Mouse (Mus musculus) NIH3T3 (cell line): ENCODE measurements at regions not wholly inside any gene's neighbourhood (a gene's known extent, or its start where the extent isn't known, plus 50 kb on each side); places are given as distances from the start of the nearest gene placed in this dataset.

Experiments
- DNase-seq: peaks from one replicate; pipeline ENCODE4 v3.0.0-alpha.2; 2012; ENCODE audit warnings: low read depth

DNA sequence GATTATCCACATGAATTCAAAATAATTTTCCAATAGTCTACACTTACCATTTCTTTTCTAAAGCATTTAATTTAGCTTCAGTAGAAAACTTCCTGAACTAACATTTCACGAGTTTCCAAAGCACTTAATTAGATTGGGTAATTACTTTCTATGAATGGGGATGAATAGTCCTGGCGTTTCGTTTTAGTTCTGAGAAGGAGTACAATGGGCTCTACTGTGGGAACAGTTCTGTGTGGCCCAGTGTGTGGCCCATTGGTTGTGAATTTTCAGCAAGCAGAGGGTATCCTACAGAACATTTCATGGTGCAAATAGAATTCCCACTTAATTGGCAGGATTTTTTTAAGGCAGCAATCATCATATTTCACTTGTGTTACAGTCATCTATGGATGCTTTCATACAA, 95.5 kb downstream of the 1700017N19Rik start:
- DNase-seq = no peak

DNA sequence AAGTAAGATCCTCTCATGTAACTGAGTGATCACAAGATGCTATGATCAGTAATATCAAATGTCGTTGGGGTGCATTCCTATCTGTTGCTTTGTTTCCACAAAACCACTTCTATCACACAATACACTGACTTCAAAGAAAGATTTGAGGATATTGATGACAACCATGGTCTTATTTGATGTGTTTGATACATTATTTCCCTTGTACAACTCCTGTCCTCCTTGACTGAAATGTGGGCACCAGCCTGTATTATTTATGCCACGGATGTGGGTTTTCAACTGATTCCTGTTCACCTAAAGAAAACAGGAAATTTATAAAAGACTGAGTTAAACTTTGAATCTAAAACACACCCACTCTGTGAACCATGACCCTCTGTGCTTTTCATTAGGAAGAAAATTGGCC, 105.7 kb downstream of the 1700017N19Rik start:
- no peak for DNase-seq

DNA sequence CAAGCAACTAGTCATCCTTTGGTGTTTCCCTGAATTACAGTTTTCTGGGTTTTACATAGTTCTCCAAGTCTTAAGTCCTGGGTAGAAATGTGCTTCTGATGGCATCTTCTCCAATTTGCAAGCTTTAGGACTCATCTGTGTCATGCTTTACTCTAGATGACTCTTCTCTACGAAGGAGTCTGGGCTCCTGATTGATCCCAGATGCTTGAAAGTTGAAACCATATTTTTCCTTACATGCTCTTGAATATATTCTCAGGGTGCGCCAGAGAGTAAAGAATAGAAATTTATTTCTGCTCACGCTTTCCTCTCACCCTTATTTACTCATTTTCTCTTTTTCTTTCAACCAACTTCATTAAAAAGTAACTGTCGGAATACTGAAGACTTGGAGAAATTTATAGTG, 108.9 kb downstream of the 1700017N19Rik start:
- no peak for DNase-seq

DNA sequence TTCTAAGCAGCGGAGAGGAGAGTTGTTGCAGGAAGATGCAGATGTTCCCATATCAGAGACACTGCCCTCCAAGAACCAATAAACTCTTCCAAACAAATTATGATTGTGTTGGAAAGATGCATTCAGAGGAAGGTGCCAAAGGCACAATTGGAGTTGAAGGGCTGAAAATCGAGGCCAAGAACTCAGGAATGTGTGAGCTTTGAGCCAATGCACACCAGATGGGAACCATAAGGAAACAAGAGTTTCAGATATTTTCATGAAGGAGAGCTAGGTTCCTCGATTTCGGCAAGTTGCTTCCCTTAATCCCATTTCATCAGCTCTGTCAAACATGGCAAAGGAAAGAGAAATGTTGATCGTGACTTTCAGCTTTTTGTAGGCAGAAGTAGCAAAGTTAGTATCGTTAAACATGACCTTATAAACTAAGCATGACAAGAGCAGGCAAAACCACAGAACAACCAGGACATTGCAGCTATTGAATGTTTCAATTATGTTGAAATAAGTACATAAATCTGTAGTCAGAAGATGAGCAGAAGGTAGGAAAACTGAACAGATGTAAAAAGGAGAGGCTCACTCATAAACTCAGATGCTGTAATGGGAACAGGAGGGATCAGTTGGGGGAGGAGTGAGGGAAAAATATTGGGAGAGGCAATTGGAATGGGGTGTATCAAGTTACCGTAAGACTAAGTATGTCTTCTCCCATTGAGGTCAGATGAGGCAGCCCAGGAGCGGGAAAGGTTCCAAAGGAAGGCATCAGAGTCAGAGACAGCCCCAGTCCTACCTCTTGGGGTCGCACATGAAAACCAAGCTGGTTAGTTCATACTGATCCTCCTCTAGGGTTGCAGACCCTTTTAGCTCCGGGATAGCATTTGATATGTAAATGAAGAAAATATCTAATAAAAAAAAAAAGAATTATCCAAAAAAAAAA, 110.3 kb downstream of the 1700017N19Rik start:
- DNase-seq = no peak

DNA sequence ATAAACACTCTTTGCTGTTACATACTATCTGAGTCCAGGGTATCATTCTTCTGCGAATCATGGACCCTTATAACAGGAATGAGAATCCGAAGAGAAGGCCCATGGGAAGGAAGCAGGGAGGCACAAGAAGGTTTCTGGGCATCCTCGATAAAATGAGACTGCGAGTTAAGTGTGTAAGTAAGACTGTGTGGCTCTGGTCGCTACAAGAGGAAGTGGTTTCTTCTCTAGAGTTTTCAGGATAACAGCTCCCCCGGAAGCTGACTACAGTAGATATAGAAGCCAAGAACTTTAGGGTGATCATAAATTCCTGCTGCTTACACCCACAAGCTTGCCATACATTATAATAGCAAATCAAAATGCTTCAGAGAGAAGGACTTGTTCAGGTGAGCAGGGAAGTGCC, 111.7 kb downstream of the 1700017N19Rik start:
- no peak for DNase-seq

DNA sequence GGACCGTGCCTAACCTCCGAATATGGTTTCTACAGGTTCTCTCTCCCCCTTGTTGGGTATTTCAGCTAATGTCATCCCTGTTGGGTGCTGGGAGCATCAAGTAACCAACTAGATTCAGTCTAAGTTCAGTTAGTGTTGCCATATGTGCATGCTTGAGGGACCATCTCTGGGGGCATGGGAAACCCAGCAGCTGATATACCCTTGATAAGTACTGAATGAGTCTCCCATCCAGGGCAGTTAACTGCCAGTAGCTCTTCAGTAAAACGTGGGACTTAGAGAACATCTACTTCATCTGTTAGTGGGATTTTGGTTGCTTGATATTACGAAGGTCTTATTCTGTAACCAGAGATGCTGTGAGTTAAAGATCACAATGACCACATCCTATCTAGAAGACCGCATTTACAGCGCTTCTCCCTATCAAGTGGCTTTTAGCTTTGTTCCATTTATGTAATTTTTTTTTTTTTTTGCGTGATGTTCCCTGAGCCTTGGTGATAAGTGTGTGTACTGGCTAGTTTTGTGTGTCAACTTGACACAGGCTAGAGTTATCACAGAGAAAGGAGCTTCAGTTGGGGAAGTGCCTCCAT, 125.9 kb downstream of the 1700017N19Rik start:
- DNase-seq = no peak

DNA sequence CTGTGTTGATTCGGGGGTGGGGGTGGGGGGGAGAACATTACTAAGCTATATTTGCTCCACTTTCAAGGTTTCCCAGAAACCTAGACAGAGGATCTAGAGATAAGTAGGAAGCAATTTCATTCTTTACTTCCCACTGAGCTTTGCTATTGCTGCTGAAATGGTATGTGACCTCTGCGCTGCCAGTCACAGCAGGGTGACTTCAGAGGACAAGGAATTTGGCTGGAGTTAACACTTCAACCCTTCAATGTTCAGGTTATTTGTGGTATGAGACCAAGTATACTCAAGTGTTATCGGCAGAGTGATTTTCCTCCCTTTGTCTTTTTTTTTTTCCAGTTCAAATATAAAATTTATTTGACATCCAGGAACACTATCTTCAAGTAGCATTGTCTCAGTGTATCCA, 128.3 kb downstream of the 1700017N19Rik start:
- DNase-seq = no peak

DNA sequence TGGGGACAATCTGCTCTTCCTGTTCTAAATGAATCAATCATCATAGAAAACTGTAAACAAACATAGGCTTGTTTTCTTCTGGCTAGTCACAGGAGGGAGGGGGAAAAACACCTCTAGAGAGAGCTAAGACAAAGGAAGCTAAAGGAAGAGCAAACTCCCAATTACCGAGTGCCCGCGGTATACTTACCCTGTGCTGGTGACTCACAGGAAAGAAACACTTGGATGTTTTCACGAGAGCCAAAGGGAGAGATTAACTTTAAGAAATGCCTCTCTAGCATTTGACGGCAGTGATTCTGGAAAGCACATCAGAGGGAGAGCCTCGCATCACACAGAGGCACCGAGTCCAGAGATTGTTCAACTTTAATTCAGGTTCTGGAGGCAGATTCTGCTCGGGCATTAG, 151.0 kb downstream of the 1700017N19Rik start:
- no peak for DNase-seq

DNA sequence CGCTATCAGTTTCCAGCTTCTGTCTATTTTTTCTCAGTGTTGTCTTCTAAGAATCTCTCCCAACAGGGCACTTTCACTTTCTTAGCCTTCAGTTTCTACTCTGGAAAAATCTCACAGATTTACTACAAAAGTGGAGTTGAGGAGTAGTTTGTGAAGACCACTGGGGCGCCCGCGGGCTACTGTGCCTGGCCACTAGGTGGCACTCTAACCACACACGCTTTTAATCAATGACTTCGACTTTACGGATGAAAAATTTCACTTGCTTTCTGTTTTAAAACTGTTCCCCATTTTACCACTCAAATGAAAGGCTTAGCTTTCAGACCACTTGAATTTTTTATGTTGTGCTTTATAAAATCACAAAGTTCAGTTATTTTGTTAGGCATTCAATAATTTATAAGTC, 151.8 kb downstream of the 1700017N19Rik start:
- peak; percentile 77 for DNase-seq

DNA sequence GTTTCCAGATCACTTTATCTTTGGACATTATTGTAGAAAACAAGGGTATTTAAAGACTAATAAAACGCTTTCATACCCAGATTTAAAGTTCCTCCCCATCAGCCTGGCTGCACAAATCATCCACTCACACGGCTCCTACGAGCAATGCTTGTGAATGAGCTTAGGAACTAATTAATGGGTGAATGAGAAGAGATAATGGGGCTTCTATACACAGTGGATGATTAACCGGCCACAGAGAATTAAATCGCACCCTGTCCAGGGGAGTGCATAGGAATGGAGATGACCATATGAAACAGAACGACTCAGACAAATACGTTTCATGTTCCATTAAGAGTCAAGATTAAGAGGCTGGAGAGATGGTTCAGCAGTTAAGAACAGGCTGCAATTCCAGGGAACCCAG, 155.9 kb downstream of the 1700017N19Rik start:
- no peak for DNase-seq

DNA sequence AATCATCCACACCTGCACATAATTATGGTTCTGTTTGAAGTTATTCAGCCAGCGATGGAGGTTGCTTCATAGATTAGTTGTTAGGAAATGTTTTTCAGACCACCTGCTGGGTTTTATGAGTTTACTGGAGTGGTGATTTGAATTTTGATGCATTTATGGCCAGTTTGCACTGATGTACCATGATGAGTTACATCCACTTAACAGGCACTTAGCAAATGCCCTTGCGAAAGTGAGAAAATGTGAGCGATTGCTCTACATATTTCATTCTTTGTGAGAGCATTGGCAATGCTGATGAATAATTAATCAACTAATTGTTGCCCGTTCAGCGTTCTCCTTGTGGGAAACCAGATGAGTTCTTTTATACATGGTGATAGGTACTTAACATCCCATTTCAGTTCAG, 164.7 kb downstream of the 1700017N19Rik start:
- DNase-seq = no peak

DNA sequence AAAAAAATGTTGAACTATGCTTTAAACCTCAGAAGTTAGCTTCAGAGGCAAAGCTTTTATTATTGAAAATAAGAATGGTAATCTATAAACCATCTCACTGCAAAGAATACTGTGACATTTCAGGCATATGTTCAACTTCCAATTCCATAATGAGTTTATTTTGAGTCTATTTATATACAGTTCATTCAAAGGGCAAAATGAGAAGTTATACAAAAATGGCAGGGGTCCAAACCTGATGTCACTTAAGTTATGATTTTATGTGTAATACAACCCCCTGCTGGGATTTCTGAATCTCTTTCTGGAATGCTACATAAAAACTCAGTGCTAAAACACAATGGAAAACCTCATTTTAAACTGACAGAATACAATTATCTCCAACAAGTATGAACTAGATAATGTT, 184.0 kb downstream of the 1700017N19Rik start:
- no peak for DNase-seq

DNA sequence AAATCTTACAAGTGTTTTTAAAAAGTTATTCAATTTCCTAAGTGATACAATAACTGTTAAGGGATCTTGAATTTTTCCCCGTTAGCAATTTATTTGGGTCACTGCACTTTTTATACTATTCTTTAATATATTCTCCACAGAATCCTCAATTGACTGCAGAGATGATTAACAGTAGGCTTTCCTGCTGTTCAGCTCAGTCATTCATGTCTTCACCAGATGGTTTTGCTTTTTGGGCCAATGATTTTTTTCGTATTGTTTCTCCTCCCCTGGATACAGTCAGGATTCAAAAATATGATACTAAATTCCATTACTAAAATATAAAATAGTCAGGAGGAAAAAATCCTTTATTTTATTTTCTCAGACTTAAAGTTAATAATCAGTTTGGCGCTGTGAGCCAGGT, 201.9 kb downstream of the 1700017N19Rik start:
- no peak for DNase-seq

DNA sequence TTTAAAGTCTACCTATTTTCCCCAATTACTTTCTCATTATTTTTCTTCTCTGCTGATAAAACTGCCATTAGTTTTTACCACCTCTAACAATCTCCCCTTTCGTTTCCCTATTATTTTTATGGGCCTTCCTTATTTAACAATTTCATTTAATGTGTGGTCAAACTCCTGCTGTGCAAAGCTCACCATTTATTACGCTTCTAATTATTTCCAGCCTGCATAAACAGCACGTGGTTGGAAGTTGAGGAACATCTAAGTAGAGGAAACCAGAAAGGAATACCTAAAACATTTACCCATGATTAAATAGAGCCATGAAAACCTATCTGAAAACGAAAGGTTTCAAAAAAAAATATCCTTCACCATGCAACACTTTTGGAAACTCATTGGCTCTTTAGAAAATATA, 202.3 kb downstream of the 1700017N19Rik start:
- no peak for DNase-seq

DNA sequence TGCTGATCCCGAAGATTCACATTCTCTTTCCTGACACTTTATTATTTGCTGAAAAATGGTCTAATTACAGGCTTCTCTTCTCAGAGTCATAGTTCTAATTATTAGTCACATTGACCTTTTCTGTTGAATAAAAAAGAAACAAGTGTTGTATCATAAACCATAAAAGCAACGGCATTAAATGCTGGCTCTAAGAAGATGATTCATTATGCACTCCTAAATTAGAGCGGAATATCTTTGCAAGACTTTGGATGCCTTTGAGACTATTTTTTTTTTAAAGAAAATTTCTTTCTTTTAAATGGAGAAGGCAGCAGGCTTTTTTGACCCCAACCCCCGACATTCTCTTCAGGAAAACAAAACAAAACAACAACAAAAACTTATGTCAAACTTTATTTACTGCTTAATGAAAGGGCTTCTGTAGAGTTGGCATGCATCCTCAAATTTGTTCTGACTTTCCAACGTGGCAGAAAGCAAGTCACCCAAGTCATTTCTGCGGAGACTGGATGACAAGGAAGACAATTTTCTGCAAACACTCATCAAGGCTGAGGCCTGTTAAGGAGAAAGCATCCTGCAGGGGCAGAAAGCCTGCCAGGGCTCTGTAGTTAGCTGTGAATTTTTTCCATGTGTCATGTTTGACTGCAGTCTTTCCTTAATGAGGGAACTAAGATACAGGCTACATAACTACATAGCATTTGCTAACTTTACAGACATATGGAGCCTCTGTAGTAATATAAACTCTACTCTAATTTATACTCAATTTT, 205.1 kb downstream of the 1700017N19Rik start:
- no peak for DNase-seq

DNA sequence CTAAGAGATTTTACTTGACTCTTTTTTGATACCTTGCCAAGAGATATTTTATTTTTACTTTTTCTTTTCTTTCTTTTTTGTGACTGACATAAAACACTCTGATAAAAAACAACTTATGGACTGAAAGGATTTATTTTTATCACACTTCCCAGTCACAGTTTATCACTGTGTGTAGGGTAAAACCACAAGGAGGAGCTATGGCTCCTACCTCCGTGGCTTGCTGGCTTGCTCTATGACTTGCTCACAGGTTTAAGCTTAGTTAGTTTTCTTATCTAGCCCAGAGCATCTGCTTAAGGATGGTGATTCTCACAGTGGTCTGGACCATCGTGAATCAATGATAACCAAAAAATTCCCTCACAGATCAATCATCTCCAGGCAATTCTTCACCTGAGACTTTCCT, 221.4 kb downstream of the 1700017N19Rik start:
- DNase-seq = no peak

DNA sequence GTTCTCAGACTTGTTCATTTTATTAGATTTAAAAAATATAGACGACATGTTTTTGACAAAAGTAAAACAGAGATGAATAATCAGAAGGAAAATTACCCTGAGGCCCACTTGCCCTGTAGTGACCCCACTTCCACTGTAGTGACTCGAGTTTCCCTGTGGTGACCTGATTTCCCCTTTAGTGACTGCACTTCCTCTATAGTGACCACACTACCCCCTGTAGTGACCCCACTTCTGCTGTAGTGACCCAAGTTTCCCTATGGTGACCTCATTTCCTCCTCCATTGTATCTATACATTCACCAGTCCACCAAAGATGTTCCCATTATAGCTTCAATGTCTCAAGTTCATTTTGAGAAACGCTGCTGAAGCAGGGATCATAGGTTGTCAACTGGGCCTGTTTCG, 244.5 kb downstream of the 1700017N19Rik start:
- no peak for DNase-seq

DNA sequence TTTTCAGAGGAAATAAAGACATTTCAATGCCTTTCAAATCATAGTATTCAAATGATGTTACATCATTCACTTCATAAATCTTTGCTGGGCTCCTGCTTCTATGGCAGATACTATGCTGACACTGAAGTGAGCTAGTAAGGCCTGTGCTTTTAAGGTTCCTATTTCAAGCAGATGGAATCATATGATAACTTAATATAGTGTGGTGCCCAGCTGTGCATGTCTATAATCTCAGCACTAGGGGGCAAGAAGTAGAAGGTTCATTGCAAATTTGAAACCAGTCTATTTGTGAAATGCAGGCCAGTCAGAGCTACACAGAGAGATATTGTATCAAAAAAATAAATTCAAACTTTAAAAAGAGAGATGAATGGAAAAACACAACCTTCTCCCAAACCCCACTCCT, 262.9 kb downstream of the 1700017N19Rik start:
- DNase-seq = no peak

DNA sequence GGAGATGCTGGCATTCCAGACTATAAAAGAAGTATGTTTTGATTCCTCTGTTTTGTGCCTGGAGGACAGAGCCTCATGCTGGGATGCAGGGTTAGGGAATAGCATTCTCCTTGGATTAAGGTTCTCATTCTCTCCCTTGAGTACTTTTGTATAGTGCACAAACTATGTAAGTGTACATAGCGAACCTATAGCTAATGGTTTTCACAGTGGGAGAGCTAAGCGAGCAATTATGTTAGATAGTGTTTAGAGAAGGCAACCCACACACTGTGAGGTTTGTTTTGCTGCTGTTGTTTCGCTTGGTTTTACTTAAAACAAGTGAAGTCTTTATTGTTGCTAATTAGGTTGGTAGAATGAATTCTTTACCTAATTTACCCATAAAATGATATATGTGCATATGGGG, 266.2 kb downstream of the 1700017N19Rik start:
- no peak for DNase-seq

DNA sequence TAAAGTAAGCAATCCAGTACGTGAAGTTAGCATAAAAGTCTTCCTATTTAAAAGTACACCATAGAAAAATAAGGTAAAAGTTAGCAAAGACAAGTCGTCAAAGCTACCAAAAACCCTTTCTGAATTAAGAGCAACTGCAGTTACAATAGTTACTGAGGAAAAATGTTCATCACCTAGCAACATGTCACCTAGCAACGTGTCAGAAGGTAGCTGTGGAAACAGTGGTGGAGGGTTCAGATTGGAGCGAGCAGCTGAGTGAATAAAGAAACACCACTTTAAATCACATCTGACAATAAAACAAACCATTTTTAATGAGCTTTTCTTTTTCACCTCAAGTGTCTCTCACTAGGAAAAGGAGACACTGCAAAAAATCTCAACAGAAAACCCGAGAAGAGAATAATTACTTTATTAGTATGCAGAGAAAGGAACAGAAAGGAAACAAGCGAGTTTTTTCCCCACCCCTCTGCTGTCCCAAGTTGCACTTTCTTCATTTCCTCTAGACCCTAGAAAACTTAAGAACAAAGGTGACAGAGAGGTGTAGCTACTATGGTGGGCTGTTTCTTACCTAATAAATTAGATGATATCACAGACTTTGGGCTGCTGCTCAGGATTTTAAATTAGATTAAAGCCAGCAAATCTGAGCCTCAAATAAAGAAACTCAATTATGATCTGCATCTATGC, 275.4 kb downstream of the 1700017N19Rik start:
- no peak for DNase-seq

DNA sequence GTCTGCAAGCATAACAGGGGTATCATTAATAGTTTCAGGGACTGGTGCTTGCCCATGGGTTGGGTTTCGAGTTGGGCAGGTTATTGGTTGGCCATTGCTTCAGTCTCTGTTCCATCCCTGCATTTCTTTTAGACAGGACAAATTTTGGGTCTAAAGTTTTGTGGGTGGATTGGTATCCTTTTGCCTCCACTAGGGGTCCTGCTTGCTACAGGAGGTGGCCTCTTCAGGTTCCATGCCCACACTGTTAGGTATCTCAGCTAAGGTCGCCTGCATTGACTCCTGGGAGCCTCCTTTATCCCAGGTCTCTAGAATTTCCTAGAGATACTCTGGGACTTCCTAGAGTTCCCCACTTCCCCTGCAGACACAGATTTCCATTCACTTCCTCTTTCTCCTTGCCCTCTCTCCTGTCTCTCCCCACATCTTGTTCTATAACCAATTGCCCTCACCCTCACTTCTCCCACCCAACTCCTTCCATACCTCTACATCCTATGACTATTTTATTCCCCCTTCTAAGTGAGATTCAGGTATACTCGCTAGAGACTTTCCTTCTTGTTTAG, 278.2 kb downstream of the 1700017N19Rik start:
- DNase-seq = no peak

DNA sequence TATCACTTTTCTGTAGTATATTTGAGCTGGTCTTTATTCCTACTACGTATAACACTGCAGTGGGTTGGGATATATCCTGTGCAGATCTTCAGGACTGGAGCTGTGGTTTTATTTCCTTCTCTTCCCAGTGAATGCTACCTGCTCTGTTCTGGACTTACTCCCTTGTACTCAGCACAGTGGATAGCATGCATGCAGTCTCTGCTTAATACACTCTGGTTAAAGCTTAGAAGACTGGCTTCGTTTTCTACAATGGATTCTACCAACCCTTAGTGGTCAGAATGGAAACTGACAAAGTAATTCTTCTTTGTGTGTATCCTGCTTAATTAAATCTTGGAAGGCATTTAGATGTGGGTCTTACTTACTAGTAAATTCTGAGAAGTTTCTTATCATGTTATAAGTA, 292.3 kb downstream of the 1700017N19Rik start:
- DNase-seq = no peak
